Mouse (Mus musculus): Measurements from ENCODE around the gene Pfas. TPM values are rescaled to one million over a fixed set of nuclear protein-coding genes. Genes with fewer than 3 reads are reported as not detected.

Gene Pfas
- polyA plus RNA-seq, 1 experiment from 2014 or later: 16.8 TPM

- Histone ChIP-seq H3K36me3 (ENCODE audit: control insufficient read depth, insufficient read depth, low read length) (no peaks in the 10 kb centered on the region), H3K27ac (ENCODE audit: low read length) (no peak within 1 kb of the TSS), H3K27me3 (ENCODE audit: control insufficient read depth, insufficient read depth, low read depth, low read length) (no peaks in the 10 kb centered on the region), H3K9ac (ENCODE audit: low read depth, low read length) (peak within 1 kb of the TSS; percentile 55; the same call in 1 of the 2 replicates), H3K4me2 (ENCODE audit: low read length) (peak within 1 kb of the TSS; percentile 100), H3K9me3 (replicated peaks; ENCODE audit: control insufficient read depth, low read length, poor library complexity, severe bottlenecking) (no peaks in the 10 kb centered on the region), H3K4me1 (ENCODE audit: control insufficient read depth, insufficient read depth, low read length) (peaks cover 8% of the 10 kb centered on the region), H3K4me3 (ENCODE audit: low read depth, low read length) (peak within 1 kb of the TSS; percentile 60)
- under 1% methylated on average over 53 of the region's 54 CpGs for WGBS
- ATAC-seq: peak; percentile 59
Measured at GRCm38 (mm10) chr11:69045531-69046394, 37.5 kb upstream of the Pfas start, which contains the start of gene Aurkb. Aurkb (plus strand) TSS chr11:69045647.

GRCm38 (mm10) chr11:69038173-69038572 lies 29.9 kb upstream of the Pfas start:
- peaks cover 22% of the 10 kb centered on the region for H3K4me1 ChIP-seq (ENCODE audit: control insufficient read depth, insufficient read depth, low read length)

GRCm38 (mm10) chr11:69037231-69038061 lies 29.2 kb upstream of the Pfas start:
- peak overlapping the region; percentile 87 for H3K27ac ChIP-seq (ENCODE audit: low read length)
- no peaks in the 10 kb centered on the region for H3K9me3 ChIP-seq (replicated peaks; ENCODE audit: control insufficient read depth, low read length, poor library complexity, severe bottlenecking)
- peaks cover 22% of the 10 kb centered on the region for H3K4me1 ChIP-seq (ENCODE audit: control insufficient read depth, insufficient read depth, low read length)
- peak overlapping the region; percentile 57 for H3K4me2 ChIP-seq (ENCODE audit: low read length)
- peak; percentile 33 for ATAC-seq
- H3K36me3 ChIP-seq (ENCODE audit: control insufficient read depth, insufficient read depth, low read length): peaks cover 8% of the 10 kb centered on the region
- WGBS: under 1% methylated on average over 34 of the region's 34 CpGs
- peak overlapping the region; percentile 79 for H3K9ac ChIP-seq (ENCODE audit: low read depth, low read length)
- H3K4me3 ChIP-seq (ENCODE audit: low read depth, low read length): peak overlapping the region; percentile 61
- H3K27me3 ChIP-seq (ENCODE audit: control insufficient read depth, insufficient read depth, low read depth, low read length): no peaks in the 10 kb centered on the region

More at GRCm38 (mm10) chr11:69038173-69038572, 29.9 kb upstream of the Pfas start:
- Histone ChIP-seq H3K4me3 (ENCODE audit: low read depth, low read length) (no peak overlapping the region), H3K27ac (ENCODE audit: low read length) (no peak overlapping the region; the same call in 1 of the 2 replicates), H3K36me3 (ENCODE audit: control insufficient read depth, insufficient read depth, low read length) (peaks cover 6% of the 10 kb centered on the region), H3K9ac (ENCODE audit: low read depth, low read length) (no peak overlapping the region), H3K9me3 (replicated peaks; ENCODE audit: control insufficient read depth, low read length, poor library complexity, severe bottlenecking) (no peaks in the 10 kb centered on the region), H3K4me2 (ENCODE audit: low read length) (peak overlapping the region; percentile 78), H3K27me3 (ENCODE audit: control insufficient read depth, insufficient read depth, low read depth, low read length) (no peaks in the 10 kb centered on the region)
- WGBS: 68% methylated on average over 5 of the region's 5 CpGs
- no peak for ATAC-seq

GRCm38 (mm10) chr11:69036486-69037230 lies 28.4 kb upstream of the Pfas start:
- H3K9me3 ChIP-seq (replicated peaks; ENCODE audit: control insufficient read depth, low read length, poor library complexity, severe bottlenecking): no peaks in the 10 kb centered on the region
- H3K27me3 ChIP-seq (ENCODE audit: control insufficient read depth, insufficient read depth, low read depth, low read length): no peaks in the 10 kb centered on the region
- H3K36me3 ChIP-seq (ENCODE audit: control insufficient read depth, insufficient read depth, low read length): peaks cover 8% of the 10 kb centered on the region
- peaks cover 22% of the 10 kb centered on the region for H3K4me1 ChIP-seq (ENCODE audit: control insufficient read depth, insufficient read depth, low read length)
- H3K27ac ChIP-seq (ENCODE audit: low read length): peak overlapping the region; percentile 87
- WGBS: 10% methylated on average over 20 of the region's 20 CpGs
- peak overlapping the region; percentile 57 for H3K4me2 ChIP-seq (ENCODE audit: low read length)
- ATAC-seq: no peak; the same call in 1 of the 2 replicates
- peak overlapping the region; percentile 79 for H3K9ac ChIP-seq (ENCODE audit: low read depth, low read length)
- H3K4me3 ChIP-seq (ENCODE audit: low read depth, low read length): peak overlapping the region; percentile 61

GRCm38 (mm10) chr11:69035849-69036248 lies 27.6 kb upstream of the Pfas start:
- WGBS: 5% methylated on average over 8 of the region's 8 CpGs
- H3K4me3 ChIP-seq (ENCODE audit: low read depth, low read length): 0 out of 2 replicates have a peak overlapping the region, but pooled peaks have one; percentile 3
- ATAC-seq: 0 out of 2 replicates have a peak, but pooled peaks have one; percentile 2
- H3K4me2 ChIP-seq (ENCODE audit: low read length): peak overlapping the region; percentile 57
- H3K4me1 ChIP-seq (ENCODE audit: control insufficient read depth, insufficient read depth, low read length): peaks cover 22% of the 10 kb centered on the region
- peaks cover 13% of the 10 kb centered on the region for H3K36me3 ChIP-seq (ENCODE audit: control insufficient read depth, insufficient read depth, low read length)
- H3K27me3 ChIP-seq (ENCODE audit: control insufficient read depth, insufficient read depth, low read depth, low read length): no peaks in the 10 kb centered on the region
- H3K9ac ChIP-seq (ENCODE audit: low read depth, low read length): peak overlapping the region; percentile 16; the same call in 1 of the 2 replicates
- peak overlapping the region; percentile 71 for H3K27ac ChIP-seq (ENCODE audit: low read length)
- no peaks in the 10 kb centered on the region for H3K9me3 ChIP-seq (replicated peaks; ENCODE audit: control insufficient read depth, low read length, poor library complexity, severe bottlenecking)

- Histone ChIP-seq H3K9ac (ENCODE audit: low read depth, low read length) (peak overlapping the region; percentile 16), H3K9me3 (replicated peaks; ENCODE audit: control insufficient read depth, low read length, poor library complexity, severe bottlenecking) (no peaks in the 10 kb centered on the region), H3K4me3 (ENCODE audit: low read depth, low read length) (no peak overlapping the region), H3K27ac (ENCODE audit: low read length) (peak overlapping the region; percentile 71), H3K27me3 (ENCODE audit: control insufficient read depth, insufficient read depth, low read depth, low read length) (no peaks in the 10 kb centered on the region), H3K4me2 (ENCODE audit: low read length) (peak overlapping the region; percentile 57; the same call in 1 of the 2 replicates), H3K4me1 (ENCODE audit: control insufficient read depth, insufficient read depth, low read length) (peaks cover 22% of the 10 kb centered on the region), H3K36me3 (ENCODE audit: control insufficient read depth, insufficient read depth, low read length) (peaks cover 16% of the 10 kb centered on the region)
- 75% methylated on average over 9 of the region's 9 CpGs for WGBS
- no peak for ATAC-seq
Measured at GRCm38 (mm10) chr11:69035411-69035810, 27.2 kb upstream of the Pfas start.

- no peaks in the 10 kb centered on the region for H3K27me3 ChIP-seq (ENCODE audit: control insufficient read depth, insufficient read depth, low read depth, low read length)
- peaks cover 20% of the 10 kb centered on the region for H3K36me3 ChIP-seq (ENCODE audit: control insufficient read depth, insufficient read depth, low read length)
- H3K9me3 ChIP-seq (replicated peaks; ENCODE audit: control insufficient read depth, low read length, poor library complexity, severe bottlenecking): no peaks in the 10 kb centered on the region
- H3K27ac ChIP-seq (ENCODE audit: low read length): no peak overlapping the region
- no peak for ATAC-seq
- H3K4me3 ChIP-seq (ENCODE audit: low read depth, low read length): no peak overlapping the region
- H3K4me2 ChIP-seq (ENCODE audit: low read length): no peak overlapping the region
- WGBS: 92% methylated on average over 3 of the region's 3 CpGs
- H3K4me1 ChIP-seq (ENCODE audit: control insufficient read depth, insufficient read depth, low read length): peaks cover 22% of the 10 kb centered on the region
- H3K9ac ChIP-seq (ENCODE audit: low read depth, low read length): no peak overlapping the region
Measured at GRCm38 (mm10) chr11:69034585-69034984, 26.3 kb upstream of the Pfas start.

GRCm38 (mm10) chr11:69033552-69033951 lies 25.3 kb upstream of the Pfas start:
- 85% methylated on average over 9 of the region's 9 CpGs for WGBS
- Histone ChIP-seq H3K36me3 (ENCODE audit: control insufficient read depth, insufficient read depth, low read length) (peaks cover 30% of the 10 kb centered on the region), H3K9me3 (replicated peaks; ENCODE audit: control insufficient read depth, low read length, poor library complexity, severe bottlenecking) (no peaks in the 10 kb centered on the region), H3K9ac (ENCODE audit: low read depth, low read length) (no peak overlapping the region), H3K4me1 (ENCODE audit: control insufficient read depth, insufficient read depth, low read length) (peaks cover 11% of the 10 kb centered on the region), H3K27me3 (ENCODE audit: control insufficient read depth, insufficient read depth, low read depth, low read length) (no peaks in the 10 kb centered on the region), H3K27ac (ENCODE audit: low read length) (no peak overlapping the region), H3K4me3 (ENCODE audit: low read depth, low read length) (no peak overlapping the region), H3K4me2 (ENCODE audit: low read length) (no peak overlapping the region)
- no peak for ATAC-seq

Measured in midbrain, embryonic 16.5 days (tissue).